Mouse (Mus musculus) left cerebral cortex, postnatal 36 days (tissue): ENCODE results near the gene Ugt1a2. TPM values are rescaled to one million over a fixed set of nuclear protein-coding genes. Genes with fewer than 3 reads are reported as not detected.

Experiments used
- DNase-seq, 2 experiments: peaks; one replicate each; pipeline ENCODE4 v3.0.0; 2021 to 2022; ENCODE audit warnings: low spot score in 2 of 2, mixed read lengths in 1 of 2
- intact Hi-C: fragments of 180-260 bp; cut with DNase I; formaldehyde crosslinking; loops from one replicate; pipeline ENCODE4 v1.15.1; 2025
- total RNA-seq, 2 experiments: library from RNA; stranded (reverse); gene quantifications; 2 replicates each; pipeline ENCODE4 v1.2.3; 2021

Ugt1a2 gene
- total RNA-seq, 2 experiments from 2014 or later: not detected

DNA sequence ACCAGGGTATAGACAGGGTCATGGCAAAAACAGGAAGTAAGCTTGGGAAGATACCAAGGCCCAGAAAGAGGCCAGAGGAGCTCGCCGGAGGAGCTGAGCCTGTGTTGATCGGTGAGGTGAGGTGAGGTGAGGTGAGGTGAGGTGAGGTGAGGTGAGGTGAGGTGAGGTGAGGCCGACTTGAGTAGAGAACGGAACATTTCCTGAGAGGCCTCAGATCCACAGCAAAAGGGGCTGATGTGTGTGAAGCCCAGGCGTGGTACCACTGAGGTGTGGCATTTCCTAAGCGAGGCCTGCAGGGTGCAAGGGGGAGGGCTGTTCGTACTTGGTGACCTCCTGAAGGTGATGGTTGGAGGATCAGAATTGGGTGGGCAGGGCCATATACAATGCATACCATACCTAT is 52.7 kb downstream of the Ugt1a2 start:
- DNase-seq: no peak
- intact Hi-C loops: no loop called here

DNA sequence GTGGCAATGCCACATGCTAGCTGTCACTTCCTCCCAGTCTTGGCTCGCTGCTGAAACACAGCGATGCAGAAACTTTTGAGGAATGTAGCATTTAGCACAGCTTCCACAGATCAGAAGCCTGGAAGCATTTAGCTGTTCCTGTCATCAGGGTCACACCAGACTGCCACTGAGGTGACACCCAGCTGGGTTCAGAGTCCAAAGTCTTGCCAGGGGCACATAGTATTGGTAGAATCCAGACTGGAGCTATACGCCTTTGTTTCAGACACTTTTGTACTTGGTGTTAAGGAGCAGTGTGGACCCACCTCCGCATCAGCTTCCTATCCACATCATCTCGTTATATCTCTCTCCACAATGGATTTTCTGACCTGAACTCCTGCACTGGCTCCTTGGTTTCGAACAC is 53.1 kb downstream of the Ugt1a2 start:
- DNase-seq: no peak
- intact Hi-C loops: no loop called here

DNA sequence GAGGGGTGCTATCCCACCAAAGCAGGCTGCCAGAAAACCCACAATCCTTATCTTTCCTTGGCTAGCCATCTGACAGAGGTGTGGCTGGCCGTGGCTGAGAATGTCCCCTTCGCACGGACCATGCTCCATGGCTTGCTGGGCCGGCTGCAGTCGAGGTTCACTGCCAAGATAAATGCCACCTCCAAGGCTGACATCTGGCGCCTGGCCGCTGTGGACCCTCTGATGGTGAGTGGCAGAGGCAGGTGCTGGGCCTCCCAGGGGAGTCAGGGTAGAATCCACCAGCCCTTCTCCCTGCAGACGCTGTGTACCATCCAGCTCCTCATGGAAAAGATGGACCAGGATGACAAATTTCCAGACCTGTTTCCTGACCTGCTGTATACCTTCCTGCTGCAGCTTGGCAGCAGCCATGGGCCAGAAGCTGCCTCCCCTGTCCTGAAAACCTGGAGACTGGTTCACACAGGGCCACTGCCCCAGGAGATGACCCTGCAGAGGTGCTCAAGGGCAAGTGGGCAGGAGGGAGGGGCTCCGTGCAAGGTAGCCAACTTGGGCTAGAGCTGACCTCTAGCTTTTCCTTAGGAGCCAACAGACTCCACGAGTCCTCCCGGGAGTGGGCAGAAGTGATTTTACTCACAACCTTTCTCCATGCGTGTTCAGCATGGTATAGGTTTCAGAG is 54.5 kb downstream of the Ugt1a2 start:
- no peak for DNase-seq

DNA sequence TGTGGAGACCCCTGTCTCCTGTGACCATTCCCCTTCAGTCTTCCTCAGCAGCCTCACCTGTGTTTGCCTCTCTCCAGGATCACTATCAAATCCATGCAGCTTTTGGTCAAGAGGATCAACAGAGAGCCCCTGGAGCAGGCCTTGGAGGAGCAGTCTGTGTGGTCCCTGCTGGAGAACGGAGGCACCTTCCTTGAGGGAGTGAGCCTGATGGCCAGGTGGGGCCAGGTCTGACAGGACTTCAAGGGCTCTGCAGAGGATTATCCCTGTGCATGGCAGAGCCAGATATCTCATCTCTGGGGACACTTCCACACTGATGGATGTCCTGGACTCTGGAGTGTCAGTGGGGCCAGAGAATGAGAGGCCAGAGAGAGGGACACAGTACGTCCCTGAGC is 55.1 kb downstream of the Ugt1a2 start:
- intact Hi-C loops: no loop called here
- no peak for DNase-seq

More for the DNA sequence above, 54.5 kb downstream of the Ugt1a2 start:
- intact Hi-C loops: no loop called here

DNA sequence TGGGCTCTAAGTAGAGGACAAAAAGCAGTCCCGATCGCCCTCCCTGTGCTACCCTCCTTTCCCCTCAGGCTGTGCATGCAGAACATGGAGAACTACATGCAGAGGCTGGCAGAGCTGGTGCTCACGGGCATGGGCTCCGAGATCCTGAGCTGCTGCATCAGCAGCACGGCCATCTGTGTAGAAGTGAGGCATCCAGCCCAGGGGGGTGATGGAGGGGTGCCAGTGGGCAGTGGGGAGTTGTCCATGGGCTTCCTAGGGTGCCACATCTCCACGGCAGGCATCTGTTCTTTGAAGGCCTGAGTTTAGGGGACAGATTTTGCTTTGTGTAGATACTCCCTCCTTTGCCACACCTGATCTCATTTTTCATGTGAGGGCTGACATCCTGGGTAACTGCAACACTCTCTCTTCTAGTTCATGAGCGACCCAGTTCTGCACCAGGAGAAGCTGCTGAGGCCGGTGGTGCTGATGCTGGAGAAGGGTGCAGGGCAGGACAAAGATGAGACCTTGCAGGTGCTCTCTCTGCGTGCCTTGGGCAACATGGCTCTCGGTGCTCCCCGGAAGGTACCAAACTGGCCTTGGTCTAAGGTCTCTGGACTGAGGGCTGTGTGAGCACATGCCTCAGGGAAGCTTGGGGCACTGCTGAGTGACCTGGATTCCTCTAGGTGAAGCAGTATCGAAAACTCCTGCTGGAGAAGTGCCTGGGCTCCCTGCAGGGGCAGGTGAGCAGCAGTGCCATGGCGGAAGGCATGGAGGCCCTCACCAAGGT is 55.8 kb downstream of the Ugt1a2 start:
- intact Hi-C loops: no loop called here
- no peak for DNase-seq

DNA sequence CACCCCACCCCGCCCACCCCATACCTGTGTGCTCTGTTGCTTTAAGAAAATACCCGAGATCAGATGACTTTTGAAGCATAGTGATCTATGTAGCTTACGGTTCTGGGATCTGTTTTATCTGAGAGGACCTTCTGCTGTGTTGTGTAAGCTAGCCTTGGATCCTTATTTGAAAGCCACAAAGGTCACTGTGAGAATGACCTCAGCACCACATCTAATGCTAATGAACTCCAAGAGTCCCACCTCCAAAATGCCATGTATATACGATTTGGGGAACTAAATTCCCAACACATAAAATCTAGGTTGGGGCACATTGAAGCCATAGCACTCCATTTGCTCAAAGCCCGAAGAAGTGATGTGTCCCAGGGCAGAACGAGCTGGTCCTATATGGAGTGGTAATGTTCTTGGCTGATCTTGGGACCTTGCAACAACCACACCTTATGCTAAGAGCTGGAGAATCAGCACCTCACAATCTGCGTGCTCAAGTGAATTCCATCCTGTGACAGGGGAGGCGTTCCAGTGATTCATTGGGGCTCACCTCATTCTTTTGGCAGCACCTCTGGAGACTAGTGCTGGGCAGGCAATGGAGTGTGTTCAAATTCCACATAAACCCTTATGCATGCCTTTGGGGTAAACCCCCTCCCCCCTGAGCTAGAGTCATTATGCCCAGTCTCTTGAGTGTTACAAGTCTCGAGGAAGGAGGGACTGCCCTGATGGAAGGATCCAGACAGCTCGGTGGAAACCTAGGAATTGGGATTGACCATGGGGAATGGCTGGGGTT is 56.7 kb downstream of the Ugt1a2 start:
- intact Hi-C loops: no loop called here
- DNase-seq: no peak

DNA sequence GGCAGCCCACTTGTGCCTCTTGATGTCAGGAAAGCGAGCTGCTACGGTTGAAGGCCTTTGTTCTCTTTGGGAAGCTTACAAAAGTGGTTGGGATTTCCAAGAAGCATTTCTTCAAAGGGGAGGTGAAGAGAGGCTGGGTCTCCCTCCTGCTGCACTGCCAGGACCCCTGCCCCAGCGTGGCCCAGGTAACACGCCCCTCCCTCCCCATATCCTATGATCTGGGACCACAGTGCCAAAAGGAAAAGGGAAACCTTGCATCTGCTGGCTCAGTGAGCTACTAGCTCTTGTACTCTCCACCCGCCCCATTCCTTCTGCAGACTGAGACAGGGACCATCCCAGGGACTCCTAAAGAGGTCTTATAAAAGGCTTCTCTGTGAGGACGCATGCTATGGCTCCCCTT is 57.3 kb downstream of the Ugt1a2 start:
- intact Hi-C loops: no loop called here
- DNase-seq: no peak

DNA sequence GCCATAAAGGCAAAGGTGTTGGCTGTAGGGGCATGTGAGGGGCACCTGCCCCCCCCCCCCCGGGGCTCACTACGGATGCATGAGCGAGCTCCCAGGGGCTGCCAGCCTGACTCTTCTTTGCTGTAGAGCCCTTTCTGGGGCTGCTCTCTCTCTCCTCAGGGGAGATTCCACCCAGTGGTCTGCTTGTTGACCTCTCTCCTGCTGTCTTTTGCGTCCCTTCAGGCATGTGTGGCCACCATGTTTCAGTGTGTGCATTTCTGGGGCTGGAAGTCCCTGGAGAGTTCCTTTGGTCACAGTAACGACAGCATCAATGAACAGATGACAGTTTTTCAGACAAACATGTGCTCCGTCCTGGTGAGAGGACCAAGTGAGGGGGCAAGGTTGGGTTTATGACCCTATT is 58.0 kb downstream of the Ugt1a2 start:
- intact Hi-C loops: no loop called here
- no peak for DNase-seq

DNA sequence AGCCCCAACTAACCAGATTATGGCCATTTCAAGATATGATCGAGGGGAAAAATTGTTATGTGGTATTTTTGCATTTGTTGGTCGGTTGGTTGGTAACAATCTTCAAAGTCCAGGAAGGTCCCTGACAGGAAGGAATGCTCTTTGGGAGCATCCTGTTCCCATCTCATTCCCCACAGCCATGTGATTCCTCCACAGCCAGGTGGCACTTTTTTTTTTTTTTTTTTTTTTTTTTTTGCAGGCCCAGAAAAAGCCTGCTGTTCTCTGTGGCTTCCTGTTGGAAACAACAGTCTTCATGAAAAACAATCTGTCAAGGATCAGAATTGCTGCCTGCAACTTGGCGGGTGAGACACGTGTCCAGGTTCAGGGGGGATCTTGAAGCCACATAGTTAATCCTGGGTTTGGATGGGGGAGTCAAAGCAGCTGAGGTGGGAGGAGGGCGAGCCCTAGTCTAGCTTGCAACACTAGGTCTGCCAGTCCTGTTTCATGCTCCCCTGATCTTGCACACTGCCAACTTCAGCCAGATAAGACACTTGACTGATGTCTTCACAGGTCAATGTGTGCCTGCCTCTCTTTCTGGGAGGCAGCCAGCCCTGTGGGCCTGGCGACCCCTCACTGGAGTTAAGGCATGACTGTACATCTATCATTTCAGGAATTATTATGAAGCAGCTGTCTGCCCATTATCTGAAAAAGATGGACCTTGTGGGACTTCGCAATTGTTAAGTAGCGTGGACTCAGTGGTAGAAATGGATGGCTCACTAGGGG is 58.7 kb downstream of the Ugt1a2 start:
- intact Hi-C loops: no loop called here
- no peak for DNase-seq

DNA sequence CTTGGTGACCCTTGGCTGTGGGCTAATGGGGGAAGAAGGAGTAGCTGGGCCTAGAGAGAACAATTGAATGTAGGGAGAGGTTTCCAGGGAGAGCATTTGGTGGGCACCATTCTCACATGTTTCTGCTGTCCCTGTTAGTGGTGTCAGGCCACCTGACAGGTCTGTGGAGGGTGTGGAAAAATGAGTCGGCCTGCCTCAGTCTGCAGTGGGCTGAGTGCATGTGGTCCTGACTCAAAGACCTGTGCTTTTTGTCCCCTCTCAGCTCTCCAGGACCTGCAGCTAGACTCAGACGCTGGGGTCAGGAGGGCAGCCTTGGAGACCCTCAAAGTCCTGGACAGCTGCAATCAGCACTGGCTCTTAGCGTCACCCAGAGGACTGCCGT is 59.2 kb downstream of the Ugt1a2 start:
- no peak for DNase-seq
- intact Hi-C loops: no loop called here

DNA sequence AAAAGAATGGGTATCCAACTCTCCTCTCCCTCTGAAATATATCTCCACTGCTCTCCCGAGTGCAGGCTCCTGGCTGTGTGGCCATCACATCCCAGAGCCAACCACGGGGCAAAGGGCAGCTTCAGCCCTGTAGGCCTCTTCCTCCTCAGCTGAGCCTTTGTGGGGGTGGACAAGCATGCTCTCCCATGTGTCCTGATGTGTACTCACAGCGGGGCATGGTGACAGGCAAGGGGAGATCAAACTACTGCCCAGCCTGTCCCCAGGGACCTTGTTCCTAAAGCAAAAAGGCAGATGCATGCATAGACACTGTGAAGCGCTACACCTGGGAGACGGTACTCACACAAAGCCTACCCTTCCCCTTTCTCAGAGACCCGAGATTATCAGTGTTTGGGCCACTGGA is 59.7 kb downstream of the Ugt1a2 start:
- intact Hi-C loops: no loop called here

DNA sequence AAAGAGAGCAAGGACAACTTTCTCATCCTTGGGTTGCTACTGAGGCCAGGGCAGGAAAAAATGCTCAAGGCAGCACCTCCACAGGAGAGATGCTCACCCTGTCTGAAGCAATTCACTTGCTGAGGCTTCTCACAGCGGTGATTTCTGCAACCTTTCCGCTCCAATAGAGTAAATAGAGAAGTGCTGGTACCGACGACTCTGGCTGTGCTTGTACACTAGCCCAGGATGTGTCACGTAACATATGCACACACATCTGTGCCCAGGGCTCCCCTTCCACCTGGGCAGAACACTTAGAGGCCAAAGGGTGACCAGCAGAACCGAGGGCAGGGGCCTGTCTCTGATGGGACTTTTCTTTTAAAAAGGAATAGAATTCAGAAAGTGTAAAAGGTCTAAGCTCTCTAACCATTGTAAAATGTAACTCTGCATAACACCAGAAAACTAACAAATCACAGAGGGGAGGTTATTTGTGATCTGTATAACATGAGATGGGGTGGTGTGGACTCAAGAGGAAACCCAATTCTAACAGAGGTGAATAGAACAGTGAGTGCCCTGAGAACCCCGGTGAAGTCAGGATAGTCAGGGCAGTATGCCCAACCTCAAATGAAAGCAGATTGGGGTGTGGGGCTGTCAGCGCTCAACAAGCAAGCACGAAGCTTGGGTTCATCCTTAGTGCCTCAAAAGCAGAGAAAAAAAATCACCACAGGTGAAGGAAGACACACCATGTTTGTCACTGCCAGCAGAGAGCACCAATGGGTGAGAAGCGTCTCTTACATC is 60.4 kb downstream of the Ugt1a2 start:
- no peak for DNase-seq

More for the DNA sequence above, 59.7 kb downstream of the Ugt1a2 start:
- DNase-seq: no peak

DNA sequence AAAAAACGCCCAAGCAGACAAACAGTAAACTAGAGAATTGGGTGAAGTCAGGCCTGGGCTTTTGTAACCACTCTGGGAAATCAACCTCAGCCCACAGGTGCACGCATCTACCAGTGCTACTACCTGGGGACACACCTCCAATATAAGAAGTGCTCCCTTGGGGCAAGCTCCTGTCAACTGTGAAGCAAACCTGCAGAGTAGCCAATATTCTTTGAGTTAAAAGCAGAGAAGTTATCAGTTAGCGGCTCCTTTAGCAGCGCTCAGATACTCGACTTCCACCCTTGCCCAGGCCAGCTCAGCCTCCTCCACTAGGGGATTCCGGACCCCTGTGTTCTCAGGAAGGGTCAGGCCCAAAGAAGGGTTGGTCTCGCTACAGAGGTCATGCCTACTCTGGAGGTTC is 61.3 kb downstream of the Ugt1a2 start:
- DNase-seq: no peak
- intact Hi-C loops: no loop called here

More for the DNA sequence above, 60.4 kb downstream of the Ugt1a2 start:
- intact Hi-C loops: no loop called here

DNA sequence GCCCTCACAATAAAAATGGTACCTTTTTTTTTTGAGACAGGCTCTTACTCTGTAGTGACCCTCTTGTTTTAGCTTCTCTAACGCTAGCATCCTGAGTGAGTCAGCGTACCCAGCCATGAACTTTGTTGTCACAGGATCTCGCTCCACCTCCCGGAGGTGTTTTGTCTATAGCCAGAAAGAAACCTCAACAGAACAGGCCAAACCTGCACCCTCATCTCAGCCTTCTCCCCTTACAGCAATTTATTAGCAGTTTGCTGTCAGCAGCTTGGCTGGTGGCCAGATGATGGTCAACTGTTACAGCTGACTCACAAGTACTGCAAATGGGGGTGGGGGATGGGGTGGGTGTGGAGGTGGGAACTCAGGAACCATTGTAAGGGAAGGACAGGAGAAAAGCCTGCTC is 61.9 kb downstream of the Ugt1a2 start:
- DNase-seq: no peak
- intact Hi-C loops: no loop called here

DNA sequence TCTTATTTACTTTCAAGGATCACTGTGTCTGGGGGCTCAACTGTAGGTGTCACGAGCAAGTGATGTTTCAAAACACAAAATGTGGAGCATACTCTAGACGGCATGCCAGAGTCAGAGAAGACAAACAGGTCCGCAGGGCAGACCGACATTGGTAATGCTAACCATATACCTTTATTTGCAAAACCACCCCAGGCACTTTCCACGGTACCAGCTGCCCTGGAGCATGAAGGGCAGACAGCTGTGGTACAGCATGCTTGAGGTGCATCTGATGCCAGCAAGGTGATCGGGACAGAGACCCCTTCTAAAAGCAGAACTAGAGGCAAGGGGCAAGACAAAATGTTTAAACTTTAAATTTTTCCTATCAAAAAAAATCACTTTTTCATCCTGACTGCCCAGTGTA is 62.6 kb downstream of the Ugt1a2 start:
- intact Hi-C loops: no loop called here
- no peak for DNase-seq

DNA sequence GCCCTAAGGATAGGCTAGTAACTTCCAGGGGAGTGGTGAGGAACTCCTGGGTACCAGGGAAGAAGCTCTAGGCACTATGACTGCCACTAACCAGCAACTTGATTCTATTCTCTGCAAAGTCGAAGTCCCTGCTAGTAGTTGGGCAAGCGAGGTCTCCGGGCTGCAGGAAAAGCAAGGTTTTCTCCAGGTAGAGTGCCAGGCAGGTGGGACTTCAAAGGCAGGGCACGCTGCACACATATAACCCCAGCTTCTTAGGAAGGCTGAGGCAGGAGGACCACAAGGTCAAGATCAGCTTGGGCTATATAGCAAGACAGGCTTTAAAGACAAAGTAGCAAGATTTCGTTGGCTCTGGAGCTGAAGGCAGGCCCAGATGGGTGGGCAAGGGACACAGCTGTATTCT is 63.4 kb downstream of the Ugt1a2 start:
- intact Hi-C loops: no loop called here
- DNase-seq: no peak

DNA sequence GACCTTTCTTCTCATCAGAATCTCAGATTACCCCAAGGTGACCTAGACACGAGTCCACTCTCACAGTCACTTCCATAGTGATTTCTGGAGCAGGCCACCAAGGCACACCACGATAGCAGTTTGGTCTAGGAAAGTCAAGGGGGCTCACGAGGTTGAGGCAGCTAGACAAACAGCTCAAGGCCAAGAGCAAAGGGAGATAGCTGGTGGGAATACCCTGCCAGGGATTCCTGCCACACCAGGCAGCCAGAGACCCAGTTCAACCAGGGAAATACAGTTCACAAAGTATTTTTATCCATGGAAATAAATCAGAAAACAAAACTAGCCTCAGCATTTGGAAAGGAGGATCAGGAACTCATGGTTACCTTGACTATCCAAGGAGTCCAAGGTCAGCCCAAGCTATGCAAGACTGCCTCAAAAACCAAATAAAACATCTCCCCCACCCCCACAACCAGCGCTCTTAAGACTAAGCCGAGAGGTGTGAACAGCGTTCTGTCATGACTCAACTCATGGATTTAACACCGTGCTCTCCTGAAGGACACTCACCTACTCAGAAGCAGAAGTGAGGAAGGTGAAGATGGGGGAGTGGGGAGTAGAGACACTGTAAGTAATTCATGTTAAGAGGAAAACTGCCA is 64.0 kb downstream of the Ugt1a2 start:
- intact Hi-C loops: no loop called here
- DNase-seq: no peak

DNA sequence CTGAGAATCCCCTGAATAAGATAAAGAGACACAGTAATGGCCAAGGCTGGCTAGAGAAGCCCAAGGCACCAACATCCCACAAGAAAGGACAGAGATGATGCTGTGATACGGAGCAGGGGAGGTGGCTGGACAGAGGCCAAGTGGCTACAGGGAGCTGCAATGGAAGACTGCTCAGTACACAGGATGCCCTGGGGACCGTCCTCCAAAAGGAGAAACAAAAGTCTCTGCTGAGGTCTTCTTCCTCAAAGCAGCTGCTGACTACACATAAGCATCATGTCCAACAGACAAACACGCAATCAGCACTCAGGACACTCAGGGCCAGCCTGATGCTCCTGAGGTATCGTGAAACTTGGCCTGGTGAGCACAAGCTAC is 64.5 kb downstream of the Ugt1a2 start:
- intact Hi-C loops: no loop called here
- no peak for DNase-seq

DNA sequence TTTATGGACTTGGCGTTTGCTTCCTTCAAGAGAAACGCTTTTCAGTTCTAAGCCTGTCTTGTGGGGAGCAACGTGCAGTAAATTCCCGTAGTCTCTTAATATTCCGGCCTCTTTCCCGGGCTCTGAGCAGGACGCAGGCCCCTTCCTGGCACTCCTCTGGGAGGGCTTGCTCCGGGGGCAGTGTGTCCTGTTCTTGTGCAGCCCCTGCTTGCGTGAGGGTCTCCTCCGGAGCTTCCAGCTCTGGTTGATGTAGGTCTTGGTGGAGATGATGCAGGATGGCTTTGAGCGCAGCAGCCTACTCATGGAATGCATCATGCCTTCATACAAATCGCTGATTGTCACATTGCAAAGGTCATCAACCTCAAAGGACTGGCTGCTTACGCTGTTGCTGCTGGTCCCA is 65.7 kb downstream of the Ugt1a2 start:
- intact Hi-C loops: no loop called here
- DNase-seq: no peak
